In genomic region chr7:80368009-80368408, GRCm38 (mm10) we compare ENCODE assay signal across 19 mouse cellular contexts. TPM values are rescaled to one million over a fixed set of nuclear protein-coding genes. Genes with fewer than 3 reads are reported as not detected.
DNase-seq lines count a peak whose midpoint lies in the region; ATAC-seq and TF ChIP-seq lines count a peak whose summit lies in the region.
"Had no signal": no experiment of that assay in that cellular context is flagged by ENCODE, and none has a peak within 500 bp of the region (broad histone marks: within the 10 kb centered on the region; RNA-seq: fewer than 3 reads in every experiment).

No protein-coding gene starts in this region.

- TF ChIP-seq POLR2A in heart, adult 2 months (IDR thresholded peaks at IDR 0.05; ENCODE audit: insufficient read depth, low read depth, low read length) = no peak
- no peak for TF ChIP-seq POLR2A in bone marrow macrophage, adult 2 months (IDR thresholded peaks at IDR 0.05; ENCODE audit: borderline replicate concordance, low read depth, low read length)

- no peak for DNase-seq in heart, adult 2 months
- no peak for DNase-seq in heart, postnatal 0 days (ENCODE audit: low spot score)
- DNase-seq in heart, postnatal 4 days = no peak
- no peak for DNase-seq in retina, embryonic 14.5 days (ENCODE audit: low spot score)
- DNase-seq: adrenal gland, adult 8-10 months; cerebellum, adult 11-12 months; cerebellum, adult 9-11 months; cerebellum, postnatal 36 days; gastrocnemius, postnatal 25 days; kidney, adult 18-20 months had no signal

- no peak for TF ChIP-seq CTCF in heart, adult 2 months (IDR thresholded peaks at IDR 0.05)
- TF ChIP-seq CTCF in heart, postnatal 0 days (IDR thresholded peaks at IDR 0.05; ENCODE audit: low read depth) = no peak
- TF ChIP-seq CTCF in bone marrow macrophage, adult 2 months (IDR thresholded peaks at IDR 0.05; ENCODE audit: low read depth, low read length) = no peak

- no peak for ATAC-seq in heart, embryonic 12.5 days (ENCODE audit: insufficient number of reproducible peaks, low FRiP score)
- ATAC-seq in heart, postnatal 0 days (ENCODE audit: insufficient read depth, low read depth) = no peak
- ATAC-seq: forebrain, embryonic 16.5 days; intestine, embryonic 15.5 days had no signal

- H3K4me3 ChIP-seq in heart, embryonic 12.5 days = no peak overlapping the region
- no peak overlapping the region for H3K4me3 ChIP-seq in heart, adult 2 months
- no peak overlapping the region for H3K4me3 ChIP-seq in heart, postnatal 0 days (ENCODE audit: low read depth, low read length)
- peak overlapping the region; percentile 35; the same call in 1 of the 2 replicates for H3K4me3 ChIP-seq in bone marrow macrophage, adult 2 months (ENCODE audit: insufficient read depth, low read length)
- H3K4me3 ChIP-seq: embryonic facial prominence, embryonic 13.5 days; forebrain, embryonic 12.5 days; hindbrain, embryonic 10.5 days; intestine, embryonic 15.5 days had no signal

- H3K27ac ChIP-seq in heart, embryonic 12.5 days (ENCODE audit: poor library complexity, severe bottlenecking) = peak overlapping the region; percentile 57; the same call in 1 of the 2 replicates
- H3K27ac ChIP-seq in heart, adult 2 months = no peak overlapping the region
- peak overlapping the region; percentile 50; the same call in 1 of the 2 replicates for H3K27ac ChIP-seq in heart, postnatal 0 days (ENCODE audit: low read depth)
- H3K27ac ChIP-seq in bone marrow macrophage, adult 2 months (ENCODE audit: insufficient read depth, low read depth, low read length) = peak overlapping the region; percentile 85; the same call in 1 of the 2 replicates
- H3K27ac ChIP-seq: embryonic facial prominence, embryonic 13.5 days; forebrain, embryonic 12.5 days; hindbrain, embryonic 10.5 days; hindbrain, embryonic 14.5 days had no signal

- H3K4me2 ChIP-seq in heart, embryonic 12.5 days = no peak overlapping the region
- H3K4me2 ChIP-seq in heart, postnatal 0 days (ENCODE audit: low read depth, low read length) = no peak overlapping the region
- H3K4me2 ChIP-seq: embryonic facial prominence, embryonic 13.5 days; forebrain, embryonic 12.5 days; hindbrain, embryonic 14.5 days had no signal

- H3K79me2 ChIP-seq in heart, adult 2 months (replicated peaks; ENCODE audit: control insufficient read depth, insufficient read depth, low read length) = no peaks in the 10 kb centered on the region

- H3K9ac ChIP-seq in heart, embryonic 12.5 days = peak overlapping the region; percentile 43; the same call in 1 of the 2 replicates
- no peak overlapping the region for H3K9ac ChIP-seq in heart, adult 2 months (ENCODE audit: low read depth, low read length)
- H3K9ac ChIP-seq in heart, postnatal 0 days (replicated peaks; ENCODE audit: low read depth, low read length) = no peak overlapping the region
- H3K9ac ChIP-seq: embryonic facial prominence, embryonic 13.5 days; forebrain, embryonic 12.5 days; hindbrain, embryonic 14.5 days; intestine, embryonic 15.5 days had no signal

- peaks cover 13% of the 10 kb centered on the region for H3K9me3 ChIP-seq in heart, embryonic 12.5 days (replicated peaks)
- H3K9me3 ChIP-seq in heart, postnatal 0 days (replicated peaks; ENCODE audit: control insufficient read depth, low read length) = no peaks in the 10 kb centered on the region
- H3K9me3 ChIP-seq: embryonic facial prominence, embryonic 13.5 days; forebrain, embryonic 12.5 days; G1E; hindbrain, embryonic 10.5 days; intestine, embryonic 15.5 days had no signal

- 82% methylated on average over 9 of the region's 9 CpGs for WGBS in heart, embryonic 12.5 days
- WGBS in heart, adult 2 months = 89% methylated on average over 9 of the region's 9 CpGs
- 89% methylated on average over 9 of the region's 9 CpGs for WGBS in heart, postnatal 0 days

- H3K4me1 ChIP-seq in heart, embryonic 12.5 days (replicated peaks) = peaks cover 22% of the 10 kb centered on the region
- H3K4me1 ChIP-seq in heart, adult 2 months (ENCODE audit: control insufficient read depth, insufficient read depth, low read length) = peaks cover 9% of the 10 kb centered on the region
- H3K4me1 ChIP-seq in heart, postnatal 0 days (ENCODE audit: control insufficient read depth, insufficient read depth) = 0 out of 2 replicates have a peak, but pooled peaks cover 10% of the 10 kb centered on the region
- H3K4me1 ChIP-seq in bone marrow macrophage, adult 2 months (ENCODE audit: control insufficient read depth, insufficient read depth, low read length) = peaks cover 13% of the 10 kb centered on the region

- H3K27me3 ChIP-seq in heart, embryonic 12.5 days (replicated peaks) = no peaks in the 10 kb centered on the region
- H3K27me3 ChIP-seq in heart, adult 2 months (ENCODE audit: control insufficient read depth, insufficient read depth, low read length) = no peaks in the 10 kb centered on the region
- H3K27me3 ChIP-seq in heart, postnatal 0 days (ENCODE audit: control insufficient read depth, insufficient read depth, low read length) = no peaks in the 10 kb centered on the region
- H3K27me3 ChIP-seq: embryonic facial prominence, embryonic 13.5 days; intestine, embryonic 15.5 days had no signal

- no peak for TF ChIP-seq EP300 in heart, adult 2 months (IDR thresholded peaks at IDR 0.05; ENCODE audit: insufficient read depth, low read depth, low read length)
- TF ChIP-seq EP300 in heart, postnatal 0 days (IDR thresholded peaks at IDR 0.05; ENCODE audit: low read depth) = no peak

- H3K36me3 ChIP-seq in heart, embryonic 12.5 days = peaks cover 55% of the 10 kb centered on the region
- H3K36me3 ChIP-seq in heart, adult 2 months (ENCODE audit: control insufficient read depth, insufficient read depth, low read length) = no peaks in the 10 kb centered on the region
- peaks cover 46% of the 10 kb centered on the region for H3K36me3 ChIP-seq in heart, postnatal 0 days (replicated peaks; ENCODE audit: control insufficient read depth, insufficient read depth, low read length)

- intact Hi-C loops in heart, adult 2 months (cut with DNase I) = no loop called here

RNA-seq across cellular contexts. Expression of gene Man2a2, which starts 3.2 kb away (rescaled TPM):
- 25.0 and 31.0 TPM in 2 replicates for polyA plus RNA-seq in heart, embryonic 12.5 days (2016; fragmentation: Nextera tagmentation; extraction: Ambion mirVana)
- total RNA-seq in heart, adult 2 months (2021) = 10 to 100 TPM; 55.7 to 58.7 TPM
- polyA plus RNA-seq in heart, adult 2 months (2012; rRNA removed) = 75.8 and 82.4 TPM in 2 replicates
- total RNA-seq in heart, postnatal 0 days (2014; rRNA removed; ENCODE audit: low replicate concordance) = 30.2 and 55.2 TPM in 2 replicates
- 7.2 and 7.7 TPM in 2 replicates for polyA plus RNA-seq in heart, postnatal 0 days (2015; fragmentation: Nextera tagmentation; extraction: Ambion mirVana)
- total RNA-seq in heart, postnatal 4 days (2021) = 10 to 100 TPM; 65.0 to 65.6 TPM
- polyA plus RNA-seq in bone marrow macrophage, adult 2 months (2012; ENCODE audit: insufficient read depth, insufficient read length, missing spikeins) = 75.2 and 75.7 TPM in 2 replicates

RNA-seq across cellular contexts. Expression of gene Fes, which starts 19.7 kb away (rescaled TPM):
- polyA plus RNA-seq in heart, embryonic 12.5 days (2016; fragmentation: Nextera tagmentation; extraction: Ambion mirVana) = 10.2 and 11.4 TPM in 2 replicates
- 1 to 10 TPM; 8.9 to 9.8 TPM for total RNA-seq in heart, adult 2 months (2021)
- polyA plus RNA-seq in heart, adult 2 months (2012; rRNA removed) = 15.4 and 17.3 TPM in 2 replicates
- total RNA-seq in heart, postnatal 0 days (2014; rRNA removed; ENCODE audit: low replicate concordance) = 13.5 and 23.1 TPM in 2 replicates
- 9.2 and 9.7 TPM in 2 replicates for polyA plus RNA-seq in heart, postnatal 0 days (2015; fragmentation: Nextera tagmentation; extraction: Ambion mirVana)
- total RNA-seq in heart, postnatal 4 days (2021) = 10 to 100 TPM; 16.4 to 21.5 TPM
- polyA plus RNA-seq in bone marrow macrophage, adult 2 months (2012; ENCODE audit: insufficient read depth, insufficient read length, missing spikeins) = 238 TPM in 2 replicates

RNA-seq across cellular contexts. Expression of gene Hddc3, which starts 25.1 kb away (rescaled TPM):
- 14.4 and 15.8 TPM in 2 replicates for polyA plus RNA-seq in heart, embryonic 12.5 days (2016; fragmentation: Nextera tagmentation; extraction: Ambion mirVana)
- total RNA-seq in heart, adult 2 months (2021) = 10 to 100 TPM; 30.0 to 39.9 TPM
- polyA plus RNA-seq in heart, adult 2 months (2012; rRNA removed) = 47.7 and 77.5 TPM in 2 replicates
- 19.8 and 28.5 TPM in 2 replicates for total RNA-seq in heart, postnatal 0 days (2014; rRNA removed; ENCODE audit: low replicate concordance)
- polyA plus RNA-seq in heart, postnatal 0 days (2015; fragmentation: Nextera tagmentation; extraction: Ambion mirVana) = 14.5 and 17.8 TPM in 2 replicates
- total RNA-seq in heart, postnatal 4 days (2021) = 10 to 100 TPM; 40.9 to 42.1 TPM
- polyA plus RNA-seq in bone marrow macrophage, adult 2 months (2012; ENCODE audit: insufficient read depth, insufficient read length, missing spikeins) = 6.2 and 7.5 TPM in 2 replicates

RNA-seq across cellular contexts. Expression of gene Unc45a, which starts 27.2 kb away (rescaled TPM):
- polyA plus RNA-seq in heart, embryonic 12.5 days (2016; fragmentation: Nextera tagmentation; extraction: Ambion mirVana) = 20.5 and 21.0 TPM in 2 replicates
- total RNA-seq in heart, adult 2 months (2021) = 10 to 100 TPM; 15.8 to 16.8 TPM
- 23.0 and 24.0 TPM in 2 replicates for polyA plus RNA-seq in heart, adult 2 months (2012; rRNA removed)
- total RNA-seq in heart, postnatal 0 days (2014; rRNA removed; ENCODE audit: low replicate concordance) = 21.6 and 44.5 TPM in 2 replicates
- 11.0 and 12.5 TPM in 2 replicates for polyA plus RNA-seq in heart, postnatal 0 days (2015; fragmentation: Nextera tagmentation; extraction: Ambion mirVana)
- 10 to 100 TPM; 22.9 to 24.9 TPM for total RNA-seq in heart, postnatal 4 days (2021)
- 13.3 and 17.6 TPM in 2 replicates for polyA plus RNA-seq in bone marrow macrophage, adult 2 months (2012; ENCODE audit: insufficient read depth, insufficient read length, missing spikeins)

RNA-seq across cellular contexts. Expression of gene Furin, which starts 37.2 kb away (rescaled TPM):
- 24.5 and 25.9 TPM in 2 replicates for polyA plus RNA-seq in heart, embryonic 12.5 days (2016; fragmentation: Nextera tagmentation; extraction: Ambion mirVana)
- total RNA-seq in heart, adult 2 months (2021) = 100 to 1,000 TPM; 108 to 129 TPM
- 64.9 and 79.4 TPM in 2 replicates for polyA plus RNA-seq in heart, adult 2 months (2012; rRNA removed)
- total RNA-seq in heart, postnatal 0 days (2014; rRNA removed; ENCODE audit: low replicate concordance) = 67.6 and 79.0 TPM in 2 replicates
- polyA plus RNA-seq in heart, postnatal 0 days (2015; fragmentation: Nextera tagmentation; extraction: Ambion mirVana) = 16.9 and 18.9 TPM in 2 replicates
- total RNA-seq in heart, postnatal 4 days (2021) = 100 to 1,000 TPM; 104 to 113 TPM
- 70.6 and 73.7 TPM in 2 replicates for polyA plus RNA-seq in bone marrow macrophage, adult 2 months (2012; ENCODE audit: insufficient read depth, insufficient read length, missing spikeins)

Comparison
In these comparisons a context has a peak if more than half of its experiments do, and no peak if none do; other contexts are left out.
1. RNA of gene Fes, which starts 19.7 kb away (polyA plus RNA-seq): 238 TPM in bone marrow macrophage, adult 2 months; 15.4 to 17.3 TPM in heart, adult 2 months, 10.2 to 11.4 TPM in heart, embryonic 12.5 days and 9.2 to 9.7 TPM in heart, postnatal 0 days; every median in the first group is over 10 times any median in the second.